32 mouse cellular contexts compared by ENCODE assay signal in the genomic region with DNA sequence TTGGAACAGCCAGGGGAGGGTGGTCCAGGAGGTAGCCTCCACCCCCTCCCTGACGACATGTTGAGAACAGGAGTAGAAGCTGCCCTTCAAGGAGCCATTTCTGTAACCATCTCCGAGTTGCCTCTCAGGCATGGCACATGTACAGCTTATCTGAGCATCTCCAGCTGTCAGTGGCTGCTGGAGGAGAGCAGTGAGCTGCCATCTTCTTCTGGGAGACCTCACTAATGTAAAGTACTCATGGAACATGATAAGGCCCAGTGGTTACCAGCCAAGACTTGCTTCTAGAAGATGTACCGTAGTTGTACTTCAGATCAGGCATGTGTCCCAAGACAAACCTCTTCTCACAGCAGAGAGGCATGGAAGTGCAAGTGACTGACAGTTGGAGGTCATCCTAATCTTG. TPM values are rescaled to one million over a fixed set of nuclear protein-coding genes. Genes with fewer than 3 reads are reported as not detected.
A peak's percentile ranks its signal among the peaks of the same experiment; 100 is the strongest.
DNase-seq lines count a peak whose midpoint lies in the region; ATAC-seq and TF ChIP-seq lines count a peak whose summit lies in the region.
"Had no signal": no experiment of that assay in that cellular context is flagged by ENCODE, and none has a peak within 500 bp of the region (broad histone marks: within the 10 kb centered on the region; RNA-seq: fewer than 3 reads in every experiment).

No protein-coding gene starts in this region.

- H3K4me3 ChIP-seq in layer of hippocampus, adult 2 months = no peak overlapping the region
- H3K4me3 ChIP-seq in liver, embryonic 14.5 days (ENCODE audit: insufficient read depth in 1 of 2, low read depth in 2 of 2, low read length in 2 of 2) = no peak overlapping the region
- H3K4me3 ChIP-seq in liver, postnatal 0 days (ENCODE audit: low read depth, low read length) = no peak overlapping the region
- H3K4me3 ChIP-seq: embryonic facial prominence, embryonic 10.5 days; embryonic facial prominence, embryonic 13.5 days; gastrocnemius, adult 2 months; heart, embryonic 12.5 days; heart, embryonic 15.5 days had no signal

- H3K4me2 ChIP-seq in liver, embryonic 14.5 days (ENCODE audit: low read depth) = no peak overlapping the region
- no peak overlapping the region for H3K4me2 ChIP-seq in liver, postnatal 0 days (ENCODE audit: low read depth, low read length)
- H3K4me2 ChIP-seq: embryonic facial prominence, embryonic 13.5 days; heart, embryonic 12.5 days; heart, embryonic 15.5 days; hindbrain, embryonic 14.5 days had no signal

- whole genome bisulfite sequencing in liver, embryonic 14.5 days (ENCODE audit: insufficient replicate concordance) = 38% methylated on average over 3 of the region's 3 CpGs
- 52% methylated on average over 3 of the region's 3 CpGs for WGBS in liver, postnatal 0 days (ENCODE audit: insufficient replicate concordance)

- peak overlapping the region; percentile 53; the same call in 1 of the 2 replicates for H3K27ac ChIP-seq in layer of hippocampus, adult 2 months
- H3K27ac ChIP-seq in liver, embryonic 14.5 days = no peak overlapping the region; the same call in 1 of the 2 replicates
- no peak overlapping the region for H3K27ac ChIP-seq in liver, postnatal 0 days (ENCODE audit: low read depth)
- H3K27ac ChIP-seq: embryonic facial prominence, embryonic 10.5 days; embryonic facial prominence, embryonic 13.5 days; gastrocnemius, adult 2 months; heart, embryonic 15.5 days; hindbrain, embryonic 14.5 days; hindbrain, postnatal 0 days had no signal

- H3K9ac ChIP-seq in liver, embryonic 14.5 days (replicated peaks) = no peak overlapping the region; the same call in 1 of the 2 replicates
- H3K9ac ChIP-seq in liver, postnatal 0 days (replicated peaks) = no peak overlapping the region
- H3K9ac ChIP-seq: embryonic facial prominence, embryonic 13.5 days; forebrain, postnatal 0 days; heart, embryonic 12.5 days; heart, embryonic 15.5 days; hindbrain, embryonic 14.5 days had no signal

- H3K9me3 ChIP-seq in liver, embryonic 14.5 days (ENCODE audit: control insufficient read depth, low read length) = no peaks in the 10 kb centered on the region
- no peaks in the 10 kb centered on the region for H3K9me3 ChIP-seq in liver, postnatal 0 days (ENCODE audit: low read length)
- H3K9me3 ChIP-seq: embryonic facial prominence, embryonic 10.5 days; embryonic facial prominence, embryonic 13.5 days; heart, embryonic 12.5 days; heart, embryonic 15.5 days had no signal

- no peaks in the 10 kb centered on the region for H3K36me3 ChIP-seq in liver, embryonic 14.5 days (replicated peaks; ENCODE audit: control insufficient read depth, insufficient read depth, low read depth)
- H3K36me3 ChIP-seq in liver, postnatal 0 days (replicated peaks; ENCODE audit: insufficient read depth, low read length) = 0 out of 2 replicates have a peak, but pooled peaks cover 2% of the 10 kb centered on the region
- H3K36me3 ChIP-seq: embryonic facial prominence, embryonic 10.5 days; embryonic facial prominence, embryonic 13.5 days; heart, embryonic 12.5 days; heart, embryonic 15.5 days had no signal

- H3K4me1 ChIP-seq in liver, embryonic 14.5 days (replicated peaks; ENCODE audit: control insufficient read depth in 2 of 2, insufficient read depth in 2 of 2, low read length in 1 of 2) = peaks cover 28 to 57% of the 10 kb centered on the region in 2 experiments
- H3K4me1 ChIP-seq in liver, postnatal 0 days (ENCODE audit: insufficient read depth) = peaks cover 41% of the 10 kb centered on the region

- no peak; the same call in 1 of the 2 replicates for TF ChIP-seq EP300 in liver, embryonic 14.5 days (IDR thresholded peaks at IDR 0.05; ENCODE audit: low read depth)
- TF ChIP-seq EP300 in liver, postnatal 0 days (IDR thresholded peaks at IDR 0.05; ENCODE audit: low read depth) = no peak

- TF ChIP-seq CTCF in layer of hippocampus, adult 2 months (conservative IDR thresholded peaks at IDR 0.05) = no peak
- no peak for TF ChIP-seq CTCF in liver, embryonic 14.5 days (IDR thresholded peaks at IDR 0.05; ENCODE audit: low read depth)
- no peak for TF ChIP-seq CTCF in liver, postnatal 0 days (IDR thresholded peaks at IDR 0.05; ENCODE audit: low read depth)

- DNase-seq in layer of hippocampus, adult 2 months (ENCODE audit: low spot score in 2 of 2) = no peak
- DNase-seq in layer of hippocampus, adult 18-20 months (ENCODE audit: low spot score in 2 of 2) = no peak
- no peak for DNase-seq in liver, embryonic 14.5 days (ENCODE audit: low read depth in 3 of 3, low spot score in 3 of 3)
- DNase-seq in liver, postnatal 0 days = no peak
- DNase-seq in right cerebral cortex, postnatal 25 days = no peak
- DNase-seq in adrenal gland, postnatal 36 days = no peak
- DNase-seq: embryo, embryonic 11 days; forebrain, postnatal 0 days; gastrocnemius, adult 2 months; gastrocnemius, postnatal 25 days; heart, postnatal 36 days had no signal

- H3K27me3 ChIP-seq in liver, embryonic 14.5 days (ENCODE audit: control insufficient read depth, insufficient read depth, low read length) = no peaks in the 10 kb centered on the region
- no peaks in the 10 kb centered on the region for H3K27me3 ChIP-seq in liver, postnatal 0 days (ENCODE audit: insufficient read depth, low read length)
- H3K27me3 ChIP-seq: embryonic facial prominence, embryonic 13.5 days; heart, embryonic 15.5 days; Patski had no signal

- ATAC-seq in liver, embryonic 14.5 days (ENCODE audit: insufficient read depth) = peak; percentile 62
- no peak for ATAC-seq in liver, postnatal 0 days
- peak; percentile 58 for ATAC-seq in erythroid progenitor cell, adult 5-6 weeks (replicated peaks; ENCODE audit: low FRiP score, poor library complexity, severe bottlenecking)
- peak; percentile 65 for ATAC-seq in megakaryocyte progenitor cell, adult 5-6 weeks (replicated peaks; ENCODE audit: poor library complexity)
- ATAC-seq: forebrain, embryonic 14.5 days; Patski had no signal

RNA-seq across cellular contexts. Expression of a gene that starts 28.0 kb away (rescaled TPM):
- 10 to 100 TPM; 75.7 to 83.3 TPM for total RNA-seq in layer of hippocampus, adult 2 months (2021)
- 10 to 100 TPM; 84.0 to 84.6 TPM for total RNA-seq in layer of hippocampus, adult 18-20 months (2021)
- 1.6 and 2.3 TPM in 2 replicates for polyA plus RNA-seq in liver, embryonic 14.5 days (2012; rRNA removed)
- polyA plus RNA-seq in liver, embryonic 14.5 days (2014; fragmentation: Nextera tagmentation; extraction: Ambion mirVana) = 6.1 and 6.4 TPM in 2 replicates
- 8.9 and 9.4 TPM in 2 replicates for polyA plus RNA-seq in liver, postnatal 0 days (2015; fragmentation: Nextera tagmentation; extraction: Ambion mirVana)
- total RNA-seq in erythroid progenitor cell, adult 5-6 weeks (2015; ENCODE audit: low replicate concordance) = 6.5 and 6.7 TPM in 2 replicates
- total RNA-seq in erythroid progenitor cell, adult 5-6 weeks (2017; ENCODE audit: low replicate concordance) = 3.6 and 9.9 TPM in 2 replicates
- 6.2 and 8.3 TPM in 2 replicates for total RNA-seq in megakaryocyte progenitor cell, adult 5-6 weeks (2015)
- 10.6 and 11.3 TPM in 2 replicates for total RNA-seq in megakaryocyte progenitor cell, adult 5-6 weeks (2017)
- 10 to 100 TPM; 10.0 to 12.7 TPM for total RNA-seq in adrenal gland, postnatal 36 days (2021)

RNA-seq across cellular contexts. Expression of a gene that starts 43.9 kb away (rescaled TPM):
- not detected for total RNA-seq in layer of hippocampus, adult 2 months (2021)
- total RNA-seq in layer of hippocampus, adult 18-20 months (2021) = not detected
- polyA plus RNA-seq in liver, embryonic 14.5 days (2012; rRNA removed) = 10.1 and 16.8 TPM in 2 replicates
- 27.4 and 27.6 TPM in 2 replicates for polyA plus RNA-seq in liver, embryonic 14.5 days (2014; fragmentation: Nextera tagmentation; extraction: Ambion mirVana)
- 932 and 1,034 TPM in 2 replicates for polyA plus RNA-seq in liver, postnatal 0 days (2015; fragmentation: Nextera tagmentation; extraction: Ambion mirVana)
- not detected in 2 replicates for total RNA-seq in erythroid progenitor cell, adult 5-6 weeks (2015; ENCODE audit: low replicate concordance)
- not detected in 2 replicates for total RNA-seq in erythroid progenitor cell, adult 5-6 weeks (2017; ENCODE audit: low replicate concordance)
- not detected in 2 replicates for total RNA-seq in megakaryocyte progenitor cell, adult 5-6 weeks (2015)
- total RNA-seq in megakaryocyte progenitor cell, adult 5-6 weeks (2017) = not detected in 2 replicates
- total RNA-seq in adrenal gland, postnatal 36 days (2021) = not detected
- total RNA-seq: adrenal gland, adult 18-20 months; adrenal gland, postnatal 10 days; adrenal gland, postnatal 4 days; common myeloid progenitor, adult 5-6 weeks; ES-E14; forebrain, postnatal 0 days; gastrocnemius, adult 2 months; gastrocnemius, postnatal 25 days; heart, adult 18-20 months; heart, postnatal 10 days; heart, postnatal 36 days; hindbrain, postnatal 0 days had no signal
- polyA plus RNA-seq: embryonic facial prominence, embryonic 10.5 days; embryonic facial prominence, embryonic 13.5 days; heart, embryonic 12.5 days; heart, embryonic 15.5 days; Patski had no signal

RNA-seq across cellular contexts. Expression of a gene that starts 58.6 kb away (rescaled TPM):
- not detected for total RNA-seq in layer of hippocampus, adult 2 months (2021)
- not detected for total RNA-seq in layer of hippocampus, adult 18-20 months (2021)
- polyA plus RNA-seq in liver, embryonic 14.5 days (2012; rRNA removed) = not detected in 2 replicates
- not detected in 2 replicates for polyA plus RNA-seq in liver, embryonic 14.5 days (2014; fragmentation: Nextera tagmentation; extraction: Ambion mirVana)
- polyA plus RNA-seq in liver, postnatal 0 days (2015; fragmentation: Nextera tagmentation; extraction: Ambion mirVana) = 0.33 and 0.39 TPM in 2 replicates
- not detected in 2 replicates for total RNA-seq in erythroid progenitor cell, adult 5-6 weeks (2015; ENCODE audit: low replicate concordance)
- not detected in 2 replicates for total RNA-seq in erythroid progenitor cell, adult 5-6 weeks (2017; ENCODE audit: low replicate concordance)
- not detected in 2 replicates for total RNA-seq in megakaryocyte progenitor cell, adult 5-6 weeks (2015)
- total RNA-seq in megakaryocyte progenitor cell, adult 5-6 weeks (2017) = not detected in 2 replicates
- total RNA-seq in adrenal gland, postnatal 36 days (2021) = not detected
- total RNA-seq: adrenal gland, adult 18-20 months; common myeloid progenitor, adult 5-6 weeks; ES-E14; forebrain, postnatal 0 days; gastrocnemius, adult 2 months; gastrocnemius, postnatal 25 days; heart, adult 18-20 months; heart, postnatal 10 days; heart, postnatal 36 days; hindbrain, postnatal 0 days had no signal
- polyA plus RNA-seq: cerebellum, adult 2 months; embryonic facial prominence, embryonic 10.5 days; embryonic facial prominence, embryonic 13.5 days; forebrain, embryonic 11.5 days; forebrain, embryonic 14.5 days; forebrain, postnatal 0 days; frontal cortex, adult 2 months; heart, embryonic 12.5 days; heart, embryonic 15.5 days; hindbrain, embryonic 11.5 days; hindbrain, embryonic 14.5 days; hindbrain, postnatal 0 days; Patski had no signal

Comparison
In these comparisons a context has a peak if more than half of its experiments do, and no peak if none do; other contexts are left out.
1. RNA of a gene that starts 28.0 kb away (total RNA-seq): 84.0 to 84.6 TPM in layer of hippocampus, adult 18-20 months and 75.7 to 83.3 TPM in layer of hippocampus, adult 2 months; 10.0 to 12.7 TPM in adrenal gland, postnatal 36 days, 6.2 to 11.3 TPM in megakaryocyte progenitor cell, adult 5-6 weeks and 3.6 to 9.9 TPM in erythroid progenitor cell, adult 5-6 weeks; every median in the first group is over 4 times any median in the second.